Mouse (Mus musculus): ENCODE results near the gene Cdc16. TPM values are rescaled to one million over a fixed set of nuclear protein-coding genes. Genes with fewer than 3 reads are reported as not detected.

Cdc16 gene
- total and polyA plus RNA-seq, 3 experiments = 53.6 to 59.6 TPM; not detected in 1

- Histone ChIP-seq H3K79me2 (ENCODE audit: control insufficient read depth, insufficient read depth, low read length, poor library complexity) (peaks cover 11% of the 10 kb centered on the region), H3K36me3 (ENCODE audit: control insufficient read depth in 1 of 2, insufficient read depth in 2 of 2, low read length in 2 of 2) (peaks cover 0 to 9% of the 10 kb centered on the region in 2 experiments; a peak in 2 of 4 replicates), H3K9me3 (replicated peaks; ENCODE audit: insufficient read depth, low read length) (no peaks in the 10 kb centered on the region), H3K9ac (ENCODE audit: control insufficient read depth, low read depth, low read length, poor library complexity, severe bottlenecking) (peak overlapping the region; percentile 98), H3K4me3 (ENCODE audit: control insufficient read depth in 1 of 2, insufficient read depth in 1 of 2, low read depth in 2 of 2, low read length in 2 of 2) (peak overlapping the region; percentile 64 to 82), H3K27ac (ENCODE audit: control insufficient read depth, low read depth, low read length) (peak overlapping the region; percentile 93), H3K4me1 (ENCODE audit: control insufficient read depth in 1 of 2, insufficient read depth in 2 of 2, low read length in 2 of 2) (peaks cover 0 to 10% of the 10 kb centered on the region in 2 experiments; a peak in 2 of 4 replicates), H3K27me3 (ENCODE audit: control insufficient read depth in 1 of 2, insufficient read depth in 2 of 2, low read length in 2 of 2) (no peaks in the 10 kb centered on the region)
- peak; percentile 97 for DNase-seq (ENCODE audit: low read depth, low spot score)
- no peak for TF ChIP-seq ETS1 (IDR thresholded peaks at IDR 0.05; ENCODE audit: low read depth, low read length)
- TF ChIP-seq E2F4 (IDR thresholded peaks at IDR 0.05; ENCODE audit: borderline replicate concordance, low read depth, low read length) = no peak
- no peak for TF ChIP-seq POLR2AphosphoS5 (IDR thresholded peaks at IDR 0.05; ENCODE audit: borderline replicate concordance, low read depth, low read length)
- TF ChIP-seq POLR2A (IDR thresholded peaks at IDR 0.05; ENCODE audit: control insufficient read depth in 1 of 2, insufficient read depth in 1 of 2, low read depth in 1 of 2, low read length in 2 of 2, poor library complexity in 1 of 2) = no peak; a peak in 1 of 4 replicates
- TF ChIP-seq UBTF (IDR thresholded peaks at IDR 0.05; ENCODE audit: borderline replicate concordance, insufficient read depth, low read depth, low read length) = no peak
- no peak for TF ChIP-seq EP300 (IDR thresholded peaks at IDR 0.05; ENCODE audit: low read depth in 1 of 2, low read length in 2 of 2)
- TF ChIP-seq MYC (IDR thresholded peaks at IDR 0.05; ENCODE audit: low read depth, low read length) = no peak
- TF ChIP-seq ZMIZ1 (IDR thresholded peaks at IDR 0.05; ENCODE audit: low read depth, low read length) = 0 out of 2 replicates have a peak, but pooled peaks have one; percentile 20
- TF ChIP-seq GABPA (IDR thresholded peaks at IDR 0.05; ENCODE audit: low read depth, low read length) = no peak
- TF ChIP-seq MXI1 (IDR thresholded peaks at IDR 0.05; ENCODE audit: low read depth, low read length) = no peak
- TF ChIP-seq NRF1 (IDR thresholded peaks at IDR 0.05; ENCODE audit: insufficient read depth, low read depth, low read length, poor library complexity, severe bottlenecking) = no peak
- TF ChIP-seq POLR2AphosphoS2 (IDR thresholded peaks at IDR 0.05; ENCODE audit: low read length) = no peak
- TF ChIP-seq ZC3H11A (IDR thresholded peaks at IDR 0.05; ENCODE audit: low read depth, low read length) = peak; percentile 28; the same call in 1 of the 2 replicates
- no peak for TF ChIP-seq GATA1 (IDR thresholded peaks at IDR 0.05; ENCODE audit: low read depth, low read length)
- TF ChIP-seq MAX (IDR thresholded peaks at IDR 0.05; ENCODE audit: low read length) = no peak
- TF ChIP-seq ELF1 (IDR thresholded peaks at IDR 0.05; ENCODE audit: low read depth, low read length) = no peak
- no peak for TF ChIP-seq BHLHE40 (IDR thresholded peaks at IDR 0.05; ENCODE audit: borderline replicate concordance, low read depth, low read length)
- TF ChIP-seq RAD21 (IDR thresholded peaks at IDR 0.05; ENCODE audit: low read depth, low read length) = peak; percentile 31
- no peak for TF ChIP-seq ZNF384 (IDR thresholded peaks at IDR 0.05; ENCODE audit: low read depth, low read length)
- TF ChIP-seq SMC3 (IDR thresholded peaks at IDR 0.05; ENCODE audit: low read depth, low read length) = peak; percentile 57
- TF ChIP-seq USF2 (IDR thresholded peaks at IDR 0.05; ENCODE audit: borderline replicate concordance in 1 of 2, insufficient read depth in 1 of 2, low read depth in 1 of 2, low read length in 2 of 2) = no peak
- 0 out of 2 replicates have a peak, but pooled peaks have one; percentile 46 for TF ChIP-seq SIN3A (IDR thresholded peaks at IDR 0.05; ENCODE audit: low read length)
- no peak for TF ChIP-seq CHD1 (IDR thresholded peaks at IDR 0.05; ENCODE audit: low read depth, low read length)
- no peak for TF ChIP-seq RCOR1 (IDR thresholded peaks at IDR 0.05; ENCODE audit: low read depth, low read length)
- peak; percentile 55 for TF ChIP-seq HCFC1 (IDR thresholded peaks at IDR 0.05; ENCODE audit: low read depth, low read length)
- no peak for TF ChIP-seq MEF2A (IDR thresholded peaks at IDR 0.05; ENCODE audit: extremely low read depth, insufficient replicate concordance, low read depth, low read length, poor library complexity, severe bottlenecking)
- TF ChIP-seq TCF12 (IDR thresholded peaks at IDR 0.05; ENCODE audit: low read depth, low read length) = no peak
- TF ChIP-seq ZKSCAN1 (IDR thresholded peaks at IDR 0.05; ENCODE audit: low read depth, low read length) = no peak
- no peak; the same call in 1 of the 2 replicates for TF ChIP-seq NELFE (IDR thresholded peaks at IDR 0.05; ENCODE audit: low read depth, low read length)
- no peak for TF ChIP-seq JUND (IDR thresholded peaks at IDR 0.05; ENCODE audit: low read depth, low read length)
- TF ChIP-seq USF1 (IDR thresholded peaks at IDR 0.05; ENCODE audit: low read depth, low read length) = no peak
- TF ChIP-seq MAFK (IDR thresholded peaks at IDR 0.05; ENCODE audit: borderline replicate concordance, low read depth, low read length) = no peak
- peak; percentile 56 to 92 (median 78) for TF ChIP-seq CTCF (IDR thresholded peaks at IDR 0.05 in 2 of 3, conservative IDR thresholded peaks at IDR 0.05 in 1 of 3; ENCODE audit: control insufficient read depth in 1 of 3, insufficient read depth in 1 of 3, low read depth in 2 of 3, low read length in 3 of 3, poor library complexity in 1 of 3, severe bottlenecking in 1 of 3)
- TF ChIP-seq TBP (IDR thresholded peaks at IDR 0.05; ENCODE audit: low read depth, low read length) = no peak
- TF ChIP-seq MYB (IDR thresholded peaks at IDR 0.05; ENCODE audit: low read depth, low read length) = no peak
- no peak for TF ChIP-seq KAT2A (conservative IDR thresholded peaks at IDR 0.05; ENCODE audit: low read depth, low read length)
- TF ChIP-seq CHD2 (IDR thresholded peaks at IDR 0.05; ENCODE audit: low read length) = peak; percentile 86; the same call in 1 of the 2 replicates
Measured at GRCm38 (mm10) chr8:13785764-13786299, 28.4 kb downstream of the Cdc16 start.

Data from MEL (cell line).